Mouse (Mus musculus) G1E (cell line): Measurements from ENCODE around the gene Carmil3. TPM values are rescaled to one million over a fixed set of nuclear protein-coding genes. Genes with fewer than 3 reads are reported as not detected.
A peak's percentile ranks its signal among the peaks of the same experiment; 100 is the strongest.

Experiments used
- ATAC-seq: 2 replicates; pipeline ENCODE4 v1.8.0; 2016; ENCODE audit warnings: mild to moderate bottlenecking; ENCODE audit not compliant: insufficient number of reproducible peaks, poor library complexity, low FRiP score, severe bottlenecking; ENCODE audit errors: extremely low read depth
- DNase-seq: peaks from one replicate; pipeline ENCODE4 v3.0.0; 2012; ENCODE audit warnings: low spot score
- H3K27me3 ChIP-seq: 2 replicates; pipeline ENCODE4 v1.6.1; 2012; ENCODE audit warnings: mild to moderate bottlenecking, low read length, inconsistent platforms; ENCODE audit not compliant: insufficient read depth
- H3K36me3 ChIP-seq: replicated peaks from 2 replicates; pipeline ENCODE3; 2012; ENCODE audit warnings: mild to moderate bottlenecking, inconsistent platforms
- H3K4me1 ChIP-seq: 2 replicates; pipeline ENCODE4 v1.6.1; 2012; ENCODE audit warnings: low read depth, low read length, inconsistent platforms, mixed read lengths; ENCODE audit not compliant: insufficient read depth
- H3K4me3 ChIP-seq: 2 replicates; pipeline ENCODE4 v1.5.1; 2012; ENCODE audit warnings: low read depth, mild to moderate bottlenecking, inconsistent platforms, low read length, moderate library complexity, mixed read lengths
- H3K9me3 ChIP-seq: replicated peaks from 2 replicates; pipeline ENCODE4 v1.6.1; 2012; ENCODE audit warnings: inconsistent platforms
- CTCF ChIP-seq: IDR thresholded peaks from 2 replicates; pipeline ENCODE4 v1.5.1; 2012; ENCODE audit warnings: low read depth, low read length, inconsistent platforms, mixed read lengths
- GATA1 ChIP-seq: IDR thresholded peaks from 2 replicates; pipeline ENCODE4 v1.6.1; 2012; ENCODE audit warnings: borderline replicate concordance, low read length, inconsistent platforms, mixed read lengths
- GATA2 ChIP-seq: IDR thresholded peaks from 2 replicates; pipeline ENCODE4 v1.6.1; 2012; ENCODE audit warnings: low read depth, low read length, inconsistent platforms, borderline replicate concordance
- POLR2AphosphoS5 ChIP-seq: IDR thresholded peaks from 2 replicates; pipeline ENCODE4 v1.6.1; 2012; ENCODE audit warnings: low read depth, low read length, inconsistent platforms; ENCODE audit not compliant: insufficient replicate concordance
- TAL1 ChIP-seq: conservative IDR thresholded peaks from 2 replicates; pipeline ENCODE4 v1.6.1; 2012; ENCODE audit warnings: low read depth, low read length, inconsistent platforms, mixed read lengths
- polyA plus RNA-seq: library from polyadenylated mRNA; stranded (reverse); fragments of >175 nt; gene quantifications from 2 replicates; pipeline ENCODE4 v1.2.3, GENCODE M21; 2012
- total RNA-seq, 2 experiments: library from RNA; stranded (forward) in 1 of 2; stranded (reverse) in 1 of 2; fragments of 200-1000 nt in 1 of 2; fragments of >200 nt in 1 of 2; fragmentation: Nextera tagmentation in 1 of 2; gene quantifications; 2 replicates each; pipeline ENCODE4 v1.2.3; 2014 to 2017

Gene Carmil3
- total RNA-seq (2014; fragmentation: Nextera tagmentation) (2.2 TPM in 2 replicates), total RNA-seq (2017) (2.1 and 2.3 TPM in 2 replicates), polyA plus RNA-seq (0.92 and 1.2 TPM in 2 replicates)

DNA sequence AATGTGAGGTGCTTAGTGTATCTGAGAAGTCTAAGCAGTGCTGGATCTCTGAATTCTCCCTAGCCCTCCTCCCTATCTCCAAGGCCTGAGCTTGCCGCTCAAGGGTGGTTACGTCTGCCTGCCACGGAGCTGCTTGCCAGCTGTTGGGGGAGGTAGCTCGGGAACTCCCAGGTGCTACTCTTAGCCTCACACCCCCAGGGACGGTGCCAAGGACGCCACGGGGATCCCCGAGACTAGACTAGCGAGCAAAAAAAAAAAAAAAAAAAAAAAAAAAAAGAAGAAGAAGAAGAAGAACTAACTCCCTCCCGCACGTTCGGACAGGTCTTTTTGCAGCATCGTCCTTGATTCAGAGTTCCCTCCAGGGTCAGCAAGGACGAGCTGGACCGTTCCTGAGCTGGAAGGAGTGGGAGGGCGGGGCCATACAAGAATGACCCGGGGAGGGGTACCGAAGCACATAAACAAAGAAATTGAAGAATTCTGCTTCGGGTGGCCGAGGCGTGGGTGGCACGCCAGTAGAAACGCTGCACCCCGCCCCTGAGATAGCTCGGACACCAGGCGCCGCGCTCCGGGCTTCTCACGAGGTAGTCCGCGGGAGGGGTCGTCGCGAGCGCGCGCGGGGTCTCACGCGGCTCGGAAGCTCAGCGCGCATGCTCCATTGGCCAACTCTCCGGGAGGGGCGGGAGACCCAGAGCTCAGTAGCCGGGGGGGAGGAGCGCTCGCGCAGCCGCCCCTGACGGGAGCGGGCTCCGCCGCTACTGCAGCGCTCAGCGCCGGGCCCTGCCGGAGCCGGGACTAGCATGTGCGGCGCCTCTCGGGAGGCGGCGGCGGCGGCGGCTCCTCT lies at the start of gene Carmil3:
Carmil3 (plus strand) TSS at position 291 of the 841 bp plus-strand sequence.
- H3K9me3 ChIP-seq = no peaks in the 10 kb centered on the region
- H3K4me1 ChIP-seq = peaks cover 37% of the 10 kb centered on the region
- peak within 1 kb of the TSS; percentile 75 for H3K4me3 ChIP-seq
- peaks cover 40% of the 10 kb centered on the region for H3K36me3 ChIP-seq
- H3K27me3 ChIP-seq = peaks cover 15% of the 10 kb centered on the region; the same call in 1 of the 2 replicates
- ATAC-seq = no peak
- peak; percentile 70 for DNase-seq
- TF ChIP-seq CTCF (no peak), GATA1 (no peak), GATA2 (no peak), TAL1 (no peak), POLR2AphosphoS5 (no peak)

- TF ChIP-seq CTCF (no peak), TAL1 (no peak), POLR2AphosphoS5 (no peak), GATA2 (no peak), GATA1 (no peak)
- no peak for DNase-seq
- peaks cover 3% of the 10 kb centered on the region for H3K9me3 ChIP-seq
- ATAC-seq = no peak
- peaks cover 5% of the 10 kb centered on the region; the same call in 1 of the 2 replicates for H3K4me1 ChIP-seq
- no peaks in the 10 kb centered on the region for H3K36me3 ChIP-seq
- H3K27me3 ChIP-seq = peaks cover 19% of the 10 kb centered on the region
- H3K4me3 ChIP-seq = no peak overlapping the region
Measured at GRCm38 (mm10) chr14:55457693-55458092, 32.8 kb upstream of the Carmil3 start.

GRCm38 (mm10) chr14:55458273-55458672 lies 32.2 kb upstream of the Carmil3 start:
- peaks cover 3% of the 10 kb centered on the region for H3K9me3 ChIP-seq
- ATAC-seq (no peak; the same call in 1 of the 2 replicates), DNase-seq (peak; percentile 71)
- no peak overlapping the region for H3K4me3 ChIP-seq
- H3K36me3 ChIP-seq = no peaks in the 10 kb centered on the region
- H3K4me1 ChIP-seq = peaks cover 5% of the 10 kb centered on the region; the same call in 1 of the 2 replicates
- TF ChIP-seq GATA2 = no peak
- TF ChIP-seq CTCF = peak; percentile 69
- no peak for TF ChIP-seq TAL1
- H3K27me3 ChIP-seq = peaks cover 20% of the 10 kb centered on the region

GRCm38 (mm10) chr14:55458761-55459160 lies 31.7 kb upstream of the Carmil3 start:
- TF ChIP-seq TAL1 (no peak), CTCF (no peak), GATA1 (no peak), POLR2AphosphoS5 (no peak), GATA2 (no peak)
- Histone ChIP-seq H3K9me3 (0 out of 2 replicates have a peak, but pooled peaks cover under 1% of the 10 kb centered on the region), H3K27me3 (peaks cover 21% of the 10 kb centered on the region), H3K4me3 (no peak overlapping the region), H3K36me3 (no peaks in the 10 kb centered on the region), H3K4me1 (peaks cover 5% of the 10 kb centered on the region; the same call in 1 of the 2 replicates)
- ATAC-seq (no peak), DNase-seq (no peak)

DNA sequence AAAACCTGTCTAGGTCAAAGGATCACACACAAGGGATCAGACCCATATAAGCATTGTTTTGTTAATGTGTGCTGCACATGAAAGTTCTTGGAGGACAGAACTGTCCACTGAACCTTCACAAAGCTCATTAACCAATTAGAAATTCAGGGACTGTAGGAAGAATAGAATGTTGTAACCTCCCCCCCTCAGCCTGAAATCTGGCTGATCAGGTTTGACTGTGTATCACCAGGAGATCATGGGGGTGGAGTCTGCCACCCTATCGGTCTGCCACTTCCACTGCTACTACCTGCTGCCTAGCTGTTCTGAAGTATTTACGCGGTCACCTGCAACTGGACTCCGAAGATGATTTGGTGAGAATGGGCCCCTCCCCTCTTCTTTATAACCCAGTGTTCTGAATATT lies 30.7 kb upstream of the Carmil3 start:
- no peak for TF ChIP-seq TAL1
- TF ChIP-seq POLR2AphosphoS5 = no peak
- TF ChIP-seq GATA2 = no peak
- no peak for TF ChIP-seq GATA1
- no peak for TF ChIP-seq CTCF
- no peaks in the 10 kb centered on the region for H3K36me3 ChIP-seq
- H3K9me3 ChIP-seq = no peaks in the 10 kb centered on the region
- H3K4me3 ChIP-seq = no peak overlapping the region
- H3K4me1 ChIP-seq = peaks cover 5% of the 10 kb centered on the region; the same call in 1 of the 2 replicates
- ATAC-seq (no peak), DNase-seq (no peak)
- peaks cover 29% of the 10 kb centered on the region for H3K27me3 ChIP-seq

- Histone ChIP-seq H3K36me3 (no peaks in the 10 kb centered on the region), H3K9me3 (no peaks in the 10 kb centered on the region), H3K27me3 (peaks cover 31% of the 10 kb centered on the region), H3K4me1 (peaks cover 5% of the 10 kb centered on the region; the same call in 1 of the 2 replicates), H3K4me3 (no peak overlapping the region)
- DNase-seq (no peak), ATAC-seq (no peak)
- TF ChIP-seq GATA1 (no peak), GATA2 (no peak), POLR2AphosphoS5 (no peak), CTCF (no peak), TAL1 (no peak)
Measured at GRCm38 (mm10) chr14:55460297-55460696, 30.2 kb upstream of the Carmil3 start.
